ENCODE assay signal across 9 mouse cellular contexts in the genomic region with DNA sequence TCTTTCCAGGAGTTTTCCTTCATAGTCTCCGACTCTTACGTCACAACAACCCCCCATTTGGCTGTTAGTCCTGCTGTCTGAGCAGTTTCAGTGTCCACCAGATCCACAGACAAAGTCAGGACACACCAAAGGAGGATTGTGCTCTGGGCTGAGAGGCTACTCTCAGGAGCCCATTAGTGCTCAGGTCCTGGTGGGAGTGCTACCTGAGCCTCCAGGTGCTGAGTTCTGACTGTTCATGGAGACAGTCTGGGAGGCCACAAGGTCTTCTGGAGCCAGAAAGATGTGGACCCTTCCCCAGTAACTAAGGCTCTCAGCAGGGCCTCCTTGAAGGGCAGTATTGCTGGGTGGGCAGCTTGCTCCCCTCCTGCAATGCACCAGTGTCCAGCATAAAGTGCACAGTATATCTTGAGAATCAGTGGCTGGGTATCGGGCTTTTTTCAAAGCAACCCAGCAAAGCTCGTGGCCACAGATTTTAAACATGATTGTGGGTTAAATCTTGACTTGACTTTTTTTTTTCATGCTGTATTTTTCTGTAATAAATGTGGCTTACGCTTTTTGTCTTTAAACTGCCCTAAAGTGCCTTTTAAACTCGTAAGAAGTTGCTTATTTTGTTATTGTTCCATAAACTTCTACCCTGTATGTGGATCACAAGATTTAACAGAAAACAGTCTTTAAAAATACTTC. TPM values are rescaled to one million over a fixed set of nuclear protein-coding genes. Genes with fewer than 3 reads are reported as not detected.
A peak's percentile ranks its signal among the peaks of the same experiment; 100 is the strongest.
DNase-seq lines count a peak whose midpoint lies in the region; ATAC-seq and TF ChIP-seq lines count a peak whose summit lies in the region.
"Had no signal": no experiment of that assay in that cellular context is flagged by ENCODE, and none has a peak within 500 bp of the region (broad histone marks: within the 10 kb centered on the region; RNA-seq: fewer than 3 reads in every experiment).

No protein-coding gene starts in this region.

- no peaks in the 10 kb centered on the region for H3K36me3 ChIP-seq in forebrain, embryonic 11.5 days (ENCODE audit: control insufficient read depth, insufficient read depth, low read length)
- no peaks in the 10 kb centered on the region for H3K36me3 ChIP-seq in forebrain, postnatal 0 days (ENCODE audit: insufficient read depth)

- 74% methylated on average over 6 of the region's 6 CpGs for WGBS in forebrain, embryonic 11.5 days
- WGBS in forebrain, postnatal 0 days: 68% methylated on average over 6 of the region's 6 CpGs

- ATAC-seq in forebrain, embryonic 11.5 days (replicated peaks; ENCODE audit: low FRiP score): 0 out of 2 replicates have a peak, but pooled peaks have one; percentile 25
- ATAC-seq in forebrain, postnatal 0 days: no peak
- 0 out of 2 replicates have a peak, but pooled peaks have one; percentile 0 for ATAC-seq in megakaryocyte, adult 5-6 weeks (ENCODE audit: poor library complexity, severe bottlenecking)

- no peak for DNase-seq in forebrain, embryonic 11.5 days (ENCODE audit: low spot score)
- no peak for DNase-seq in forebrain, postnatal 0 days
- peak in 1 of 2 experiments; percentile 7 for DNase-seq in left cerebral cortex, adult 2 months (ENCODE audit: extremely low spot score in 1 of 2, low spot score in 2 of 2)
- no peak for DNase-seq in left cerebral cortex, postnatal 14 days (ENCODE audit: low spot score in 2 of 2)
- DNase-seq in heart, postnatal 4 days: peak; percentile 3
- no peak for DNase-seq in retina, embryonic 14.5 days (ENCODE audit: low spot score)
- DNase-seq in left cerebral cortex, adult 9 months (ENCODE audit: low spot score in 2 of 2): no peak
- DNase-seq: cerebellum, adult 11-12 months had no signal

- H3K9me3 ChIP-seq in forebrain, embryonic 11.5 days (ENCODE audit: control insufficient read depth, low read length): no peaks in the 10 kb centered on the region
- H3K9me3 ChIP-seq in forebrain, postnatal 0 days (ENCODE audit: low read length): no peaks in the 10 kb centered on the region

- no peak overlapping the region for H3K4me2 ChIP-seq in forebrain, embryonic 11.5 days (ENCODE audit: low read depth, low read length, severe bottlenecking)
- no peak overlapping the region for H3K4me2 ChIP-seq in forebrain, postnatal 0 days (ENCODE audit: low read depth)

- H3K27me3 ChIP-seq in forebrain, embryonic 11.5 days (ENCODE audit: control insufficient read depth, insufficient read depth, low read length): no peaks in the 10 kb centered on the region
- H3K27me3 ChIP-seq in forebrain, postnatal 0 days (ENCODE audit: insufficient read depth, low read length): no peaks in the 10 kb centered on the region

- H3K4me1 ChIP-seq in forebrain, embryonic 11.5 days (replicated peaks; ENCODE audit: control insufficient read depth, insufficient read depth, low read length): peaks cover 6% of the 10 kb centered on the region; the same call in 1 of the 2 replicates
- peaks cover 1% of the 10 kb centered on the region for H3K4me1 ChIP-seq in forebrain, postnatal 0 days (ENCODE audit: insufficient read depth)

- no peak for TF ChIP-seq CTCF in forebrain, postnatal 0 days (IDR thresholded peaks at IDR 0.05; ENCODE audit: low read depth)
- no peak for TF ChIP-seq CTCF in left cerebral cortex, adult 2 months (IDR thresholded peaks at IDR 0.05)

- H3K27ac ChIP-seq in forebrain, embryonic 11.5 days (ENCODE audit: low read depth, low read length): no peak overlapping the region
- no peak overlapping the region for H3K27ac ChIP-seq in forebrain, postnatal 0 days (ENCODE audit: low read depth, low read length)
- peak overlapping the region; percentile 9; the same call in 1 of the 2 replicates for H3K27ac ChIP-seq in left cerebral cortex, adult 2 months

- no peak overlapping the region; the same call in 1 of the 2 replicates for H3K9ac ChIP-seq in forebrain, embryonic 11.5 days (ENCODE audit: low read length)
- no peak overlapping the region for H3K9ac ChIP-seq in forebrain, postnatal 0 days

- no peak overlapping the region for H3K4me3 ChIP-seq in forebrain, embryonic 11.5 days (ENCODE audit: low read depth, low read length)
- no peak overlapping the region for H3K4me3 ChIP-seq in forebrain, postnatal 0 days (ENCODE audit: low read depth, low read length)
- no peak overlapping the region for H3K4me3 ChIP-seq in left cerebral cortex, adult 2 months

- intact Hi-C loops in left cerebral cortex, adult 2 months (cut with DNase I): no loop called here
- intact Hi-C loops in left cerebral cortex, postnatal 14 days (cut with DNase I): no loop called here

RNA-seq across cellular contexts. Expression of a gene that starts 25.5 kb away (rescaled TPM):
- 6.6 and 7.7 TPM in 2 replicates for polyA plus RNA-seq in forebrain, embryonic 11.5 days (2014; fragmentation: Nextera tagmentation; extraction: Ambion mirVana)
- 31.1 and 41.7 TPM in 2 replicates for total RNA-seq in forebrain, postnatal 0 days (2014; rRNA removed)
- polyA plus RNA-seq in forebrain, postnatal 0 days (2015; fragmentation: Nextera tagmentation; extraction: Ambion mirVana): 9.0 and 11.5 TPM in 2 replicates
- total RNA-seq in left cerebral cortex, adult 2 months (2021): 10 to 100 TPM; 62.3 to 62.4 TPM
- total RNA-seq in left cerebral cortex, postnatal 14 days (2021): 10 to 100 TPM; 60.2 to 73.2 TPM
- 10 to 100 TPM; 27.5 to 29.4 TPM for total RNA-seq in heart, postnatal 4 days (2021)
- 10.8 and 12.0 TPM in 2 replicates for total RNA-seq in megakaryocyte, adult 5-6 weeks (2015)
- total RNA-seq in megakaryocyte, adult 5-6 weeks (2017): 9.7 and 11.8 TPM in 2 replicates
